9 mouse cellular contexts compared by ENCODE assay signal in the genomic region with DNA sequence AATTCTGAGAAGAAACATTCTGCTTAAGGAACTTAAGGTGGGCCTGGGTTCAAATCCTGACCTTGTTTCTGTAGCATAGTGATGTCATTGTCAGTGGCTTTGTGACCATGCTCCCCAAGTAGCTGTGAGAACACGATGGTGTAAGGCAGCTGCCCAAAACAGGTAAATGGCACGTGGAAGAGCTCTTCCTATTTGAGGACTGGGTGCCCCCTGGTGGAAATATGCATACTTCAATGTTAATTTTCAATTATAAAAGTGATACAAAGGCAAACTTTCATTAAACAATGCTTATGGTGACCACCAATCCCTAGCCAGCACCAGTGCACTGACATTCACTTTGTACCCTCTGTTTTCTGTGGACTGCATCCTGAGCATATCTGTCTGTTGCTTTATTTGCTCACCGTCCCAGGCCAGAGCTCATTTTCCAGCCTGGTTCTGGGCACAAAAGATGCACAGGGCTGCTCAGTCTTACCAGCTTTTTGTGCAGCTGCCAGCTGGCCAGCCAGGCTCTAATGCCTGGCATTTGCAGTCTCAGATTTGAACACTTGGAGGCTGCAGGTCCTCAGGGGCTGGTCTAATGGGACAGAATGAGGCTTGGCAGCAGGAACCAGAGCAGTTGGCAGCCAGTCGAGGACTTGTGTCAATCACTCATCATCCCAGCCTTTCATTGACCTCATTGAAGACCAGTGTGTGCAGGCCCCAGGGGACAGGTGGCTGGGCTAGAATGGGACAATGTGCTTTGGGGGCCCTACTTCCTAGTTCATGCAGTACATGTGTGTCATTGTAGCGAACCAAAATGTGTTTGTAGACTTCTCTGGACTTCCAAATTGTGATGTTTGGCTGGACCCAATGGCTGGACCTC. TPM values are rescaled to one million over a fixed set of nuclear protein-coding genes. Genes with fewer than 3 reads are reported as not detected.
A peak's percentile ranks its signal among the peaks of the same experiment; 100 is the strongest.
DNase-seq lines count a peak whose midpoint lies in the region; ATAC-seq and TF ChIP-seq lines count a peak whose summit lies in the region.
"Had no signal": no experiment of that assay in that cellular context is flagged by ENCODE, and none has a peak within 500 bp of the region (broad histone marks: within the 10 kb centered on the region; RNA-seq: fewer than 3 reads in every experiment).

No protein-coding gene starts in this region.

- no peak overlapping the region for H3K27ac ChIP-seq in forebrain, embryonic 13.5 days
- H3K27ac ChIP-seq in forebrain, embryonic 12.5 days: no peak overlapping the region
- H3K27ac ChIP-seq in lung, postnatal 0 days (ENCODE audit: low read length): no peak overlapping the region
- no peak overlapping the region for H3K27ac ChIP-seq in hindbrain, postnatal 0 days
- H3K27ac ChIP-seq: lung, embryonic 15.5 days had no signal

- no peak for TF ChIP-seq POLR2A in brain, embryonic 14.5 days (IDR thresholded peaks at IDR 0.05; ENCODE audit: borderline replicate concordance, extremely low read depth, insufficient read depth, insufficient read length, poor library complexity, severe bottlenecking)

- no peaks in the 10 kb centered on the region for H3K9me3 ChIP-seq in forebrain, embryonic 13.5 days (replicated peaks)
- no peaks in the 10 kb centered on the region for H3K9me3 ChIP-seq in forebrain, embryonic 12.5 days
- H3K9me3 ChIP-seq in lung, postnatal 0 days (ENCODE audit: low read length): no peaks in the 10 kb centered on the region
- no peaks in the 10 kb centered on the region for H3K9me3 ChIP-seq in hindbrain, postnatal 0 days (ENCODE audit: low read length)
- H3K9me3 ChIP-seq: lung, embryonic 15.5 days had no signal

- ATAC-seq in forebrain, embryonic 13.5 days: peak; percentile 77
- no peak for ATAC-seq in forebrain, embryonic 12.5 days (ENCODE audit: low FRiP score)
- no peak for ATAC-seq in lung, postnatal 0 days
- peak; percentile 57 for ATAC-seq in hindbrain, postnatal 0 days

- 46% methylated on average over 5 of the region's 5 CpGs for WGBS in forebrain, embryonic 13.5 days
- 69% methylated on average over 5 of the region's 5 CpGs for WGBS in forebrain, embryonic 12.5 days
- WGBS in lung, postnatal 0 days: 49% methylated on average over 5 of the region's 5 CpGs
- WGBS in hindbrain, postnatal 0 days: 30% methylated on average over 5 of the region's 5 CpGs

- peak; percentile 68 for TF ChIP-seq CTCF in lung, postnatal 0 days (IDR thresholded peaks at IDR 0.05)
- peak; percentile 1; the same call in 1 of the 2 replicates for TF ChIP-seq CTCF in brain, embryonic 14.5 days (IDR thresholded peaks at IDR 0.05; ENCODE audit: borderline replicate concordance, extremely low read depth, insufficient read depth, insufficient read length)
- peak; percentile 60 for TF ChIP-seq CTCF in hindbrain, postnatal 0 days (IDR thresholded peaks at IDR 0.05; ENCODE audit: low read depth)

- H3K4me1 ChIP-seq in forebrain, embryonic 13.5 days: peaks cover 12% of the 10 kb centered on the region; the same call in 1 of the 2 replicates
- no peaks in the 10 kb centered on the region for H3K4me1 ChIP-seq in forebrain, embryonic 12.5 days
- no peaks in the 10 kb centered on the region for H3K4me1 ChIP-seq in lung, postnatal 0 days (ENCODE audit: insufficient read depth, low read depth, low read length)
- no peaks in the 10 kb centered on the region for H3K4me1 ChIP-seq in hindbrain, postnatal 0 days (ENCODE audit: insufficient read depth, low read length)

- no peak overlapping the region for H3K4me3 ChIP-seq in forebrain, embryonic 13.5 days
- H3K4me3 ChIP-seq in forebrain, embryonic 12.5 days (replicated peaks): no peak overlapping the region
- no peak overlapping the region for H3K4me3 ChIP-seq in lung, postnatal 0 days (ENCODE audit: low read depth, low read length)
- H3K4me3 ChIP-seq in hindbrain, postnatal 0 days (ENCODE audit: low read length): no peak overlapping the region
- H3K4me3 ChIP-seq: lung, embryonic 15.5 days had no signal

- H3K4me2 ChIP-seq in forebrain, embryonic 13.5 days: no peak overlapping the region
- H3K4me2 ChIP-seq in forebrain, embryonic 12.5 days: no peak overlapping the region
- H3K4me2 ChIP-seq in lung, postnatal 0 days (replicated peaks; ENCODE audit: low read depth, low read length): no peak overlapping the region
- H3K4me2 ChIP-seq in hindbrain, postnatal 0 days (ENCODE audit: low read depth, low read length): no peak overlapping the region
- H3K4me2 ChIP-seq: lung, embryonic 15.5 days had no signal

- peak; percentile 59 for DNase-seq in lung, postnatal 0 days (ENCODE audit: low spot score)
- no peak for DNase-seq in lung, adult 18-20 months
- peak; percentile 91 for DNase-seq in brain, embryonic 14.5 days (ENCODE audit: low read depth)
- DNase-seq in hindbrain, postnatal 0 days (ENCODE audit: low spot score): peak; percentile 84
- no peak for DNase-seq in urinary bladder, postnatal 10 days (ENCODE audit: low spot score)
- no peak for DNase-seq in left cerebral cortex, postnatal 25 days (ENCODE audit: low spot score in 2 of 2)

- intact Hi-C loops in left cerebral cortex, postnatal 25 days (cut with DNase I): no loop called here

- H3K9ac ChIP-seq in forebrain, embryonic 13.5 days: no peak overlapping the region
- no peak overlapping the region for H3K9ac ChIP-seq in forebrain, embryonic 12.5 days
- H3K9ac ChIP-seq in lung, postnatal 0 days (replicated peaks; ENCODE audit: low read depth): no peak overlapping the region
- no peak overlapping the region for H3K9ac ChIP-seq in hindbrain, postnatal 0 days (replicated peaks; ENCODE audit: low read length)
- H3K9ac ChIP-seq: lung, embryonic 15.5 days had no signal

- no peaks in the 10 kb centered on the region for H3K36me3 ChIP-seq in forebrain, embryonic 13.5 days (ENCODE audit: poor library complexity, severe bottlenecking)
- H3K36me3 ChIP-seq in forebrain, embryonic 12.5 days (replicated peaks): no peaks in the 10 kb centered on the region
- H3K36me3 ChIP-seq in lung, postnatal 0 days (ENCODE audit: insufficient read depth, low read length): no peaks in the 10 kb centered on the region
- no peaks in the 10 kb centered on the region for H3K36me3 ChIP-seq in hindbrain, postnatal 0 days (ENCODE audit: insufficient read depth, low read length)
- H3K36me3 ChIP-seq: lung, embryonic 15.5 days had no signal

- TF ChIP-seq EP300 in lung, postnatal 0 days (IDR thresholded peaks at IDR 0.05): no peak

- peaks cover 22% of the 10 kb centered on the region for H3K27me3 ChIP-seq in forebrain, embryonic 13.5 days
- H3K27me3 ChIP-seq in forebrain, embryonic 12.5 days: peaks cover 27% of the 10 kb centered on the region
- H3K27me3 ChIP-seq in lung, postnatal 0 days (replicated peaks; ENCODE audit: insufficient read depth, low read length): peaks cover 13% of the 10 kb centered on the region
- peaks cover 8% of the 10 kb centered on the region; the same call in 1 of the 2 replicates for H3K27me3 ChIP-seq in hindbrain, postnatal 0 days (ENCODE audit: insufficient read depth, low read length)

RNA-seq across cellular contexts. Expression of a gene that starts 6.4 kb away (rescaled TPM):
- polyA plus RNA-seq in forebrain, embryonic 13.5 days (2015; fragmentation: Nextera tagmentation; extraction: Ambion mirVana): 0.18 and 0.31 TPM in 2 replicates
- 0.13 and 0.14 TPM in 2 replicates for polyA plus RNA-seq in forebrain, embryonic 12.5 days (2016; fragmentation: Nextera tagmentation; extraction: Ambion mirVana)
- 1.1 and 1.4 TPM in 2 replicates for polyA plus RNA-seq in lung, postnatal 0 days (2015; fragmentation: Nextera tagmentation; extraction: Ambion mirVana)
- 0.78 and 2.9 TPM in 2 replicates for polyA plus RNA-seq in brain, embryonic 14.5 days (2012; rRNA removed)
- 7.2 and 9.5 TPM in 2 replicates for total RNA-seq in hindbrain, postnatal 0 days (2014; rRNA removed)
- 3.6 TPM in 2 replicates for polyA plus RNA-seq in hindbrain, postnatal 0 days (2015; fragmentation: Nextera tagmentation; extraction: Ambion mirVana)
- 100 to 1,000 TPM in 1 of 2 experiments, 10 to 100 TPM in 1; 65.6 to 135 TPM for total RNA-seq in left cerebral cortex, postnatal 25 days (2021)

Comparison
In these comparisons a context has a peak if more than half of its experiments do, and no peak if none do; other contexts are left out.
1. ATAC-seq: peak in forebrain, embryonic 13.5 days (single experiment) and hindbrain, postnatal 0 days (single experiment); none in forebrain, embryonic 12.5 days (single experiment) and lung, postnatal 0 days (single experiment).
2. DNase-seq: peak in lung, postnatal 0 days (single experiment), brain, embryonic 14.5 days (single experiment) and hindbrain, postnatal 0 days (single experiment); none in lung, adult 18-20 months (0 of 2), urinary bladder, postnatal 10 days (single experiment) and left cerebral cortex, postnatal 25 days (0 of 2).
3. CTCF ChIP-seq: peak in every context shown above with its lines; median percentile 68 in lung, postnatal 0 days; 60 in hindbrain, postnatal 0 days; 1 in brain, embryonic 14.5 days.